Mouse (Mus musculus) heart, postnatal 0 days (tissue): ENCODE data around the gene Prune1.

Experiments used
- CTCF ChIP-seq: IDR thresholded peaks from 2 replicates; pipeline ENCODE4 v1.5.1; 2016; ENCODE audit warnings: antibody characterized with exemption, control low read depth, low read depth
- EP300 ChIP-seq: IDR thresholded peaks from 2 replicates; pipeline ENCODE4 v1.6.1; 2016; ENCODE audit warnings: antibody characterized with exemption, low read depth

DNA sequence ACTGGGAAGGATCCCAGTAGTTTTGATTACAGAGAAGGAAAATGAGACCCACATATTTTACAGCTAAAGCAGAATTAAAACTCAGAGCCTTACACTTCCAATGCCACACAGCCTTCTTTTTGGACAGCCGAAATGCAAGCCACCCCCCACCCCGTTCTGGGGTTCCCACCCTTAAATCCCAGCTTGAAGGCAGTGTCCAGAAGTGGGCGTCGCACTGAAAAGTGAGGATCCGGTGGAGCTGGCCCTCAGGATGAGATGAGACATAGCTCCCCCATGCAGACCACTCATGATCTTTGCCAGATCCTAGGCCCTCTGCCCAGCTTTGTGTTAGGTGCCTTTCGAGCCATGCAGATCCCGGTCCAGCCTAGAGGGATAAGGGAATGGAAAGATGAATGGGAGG is 40.4 kb downstream of the Prune1 start, which contains the start of gene Gm128:
- TF ChIP-seq CTCF, result no peak
- TF ChIP-seq EP300, result no peak
